Mouse (Mus musculus): ENCODE data around the gene Mob1a. TPM values are rescaled to one million over a fixed set of nuclear protein-coding genes. Genes with fewer than 3 reads are reported as not detected.

Mob1a gene
- polyA plus RNA-seq, 1 experiment = 23.5 TPM

GRCm38 (mm10) chr6:83361523-83362248 is 35.9 kb downstream of the Mob1a start:
- H3K4me3 ChIP-seq (ENCODE audit: insufficient read depth, low read depth, low read length) = no peak overlapping the region
- TF ChIP-seq CTCF (conservative IDR thresholded peaks at IDR 0.05; ENCODE audit: insufficient read depth, insufficient read length, low read depth, low read length) (no peak), POLR2A (IDR thresholded peaks at IDR 0.05; ENCODE audit: low read depth, low read length) (no peak)
- no peaks in the 10 kb centered on the region for H3K4me1 ChIP-seq (ENCODE audit: control insufficient read depth, insufficient read depth, low read length)
- no peaks in the 10 kb centered on the region for H3K27me3 ChIP-seq (replicated peaks; ENCODE audit: control insufficient read depth, insufficient read depth, low read length)
- no peak for DNase-seq
- no peaks in the 10 kb centered on the region for H3K36me3 ChIP-seq (ENCODE audit: control insufficient read depth, insufficient read depth, low read length)
- 80% methylated on average over 11 of the region's 11 CpGs for WGBS
- no peak overlapping the region for H3K27ac ChIP-seq (ENCODE audit: insufficient read depth, low read depth, low read length)

GRCm38 (mm10) chr6:83363075-83363474 is 37.3 kb downstream of the Mob1a start:
- Histone ChIP-seq H3K27me3 (replicated peaks; ENCODE audit: control insufficient read depth, insufficient read depth, low read length) (no peaks in the 10 kb centered on the region), H3K27ac (ENCODE audit: insufficient read depth, low read depth, low read length) (no peak overlapping the region), H3K4me1 (ENCODE audit: control insufficient read depth, insufficient read depth, low read length) (no peaks in the 10 kb centered on the region), H3K4me3 (ENCODE audit: insufficient read depth, low read depth, low read length) (no peak overlapping the region), H3K36me3 (ENCODE audit: control insufficient read depth, insufficient read depth, low read length) (no peaks in the 10 kb centered on the region; the same call in 1 of the 2 replicates)
- TF ChIP-seq CTCF (conservative IDR thresholded peaks at IDR 0.05; ENCODE audit: insufficient read depth, insufficient read length, low read depth, low read length) (no peak), POLR2A (IDR thresholded peaks at IDR 0.05; ENCODE audit: low read depth, low read length) (no peak)
- DNase-seq = no peak
- 88% methylated on average over 12 of the region's 12 CpGs for WGBS

GRCm38 (mm10) chr6:83370316-83370965 is 44.6 kb downstream of the Mob1a start:
- Histone ChIP-seq H3K4me3 (ENCODE audit: insufficient read depth, low read depth, low read length) (no peak overlapping the region), H3K27ac (ENCODE audit: insufficient read depth, low read depth, low read length) (no peak overlapping the region), H3K36me3 (ENCODE audit: control insufficient read depth, insufficient read depth, low read length) (peaks cover 5% of the 10 kb centered on the region), H3K27me3 (replicated peaks; ENCODE audit: control insufficient read depth, insufficient read depth, low read length) (no peaks in the 10 kb centered on the region), H3K4me1 (ENCODE audit: control insufficient read depth, insufficient read depth, low read length) (no peaks in the 10 kb centered on the region)
- 82% methylated on average over 21 of the region's 21 CpGs for WGBS
- DNase-seq = no peak
- no peak for TF ChIP-seq CTCF (conservative IDR thresholded peaks at IDR 0.05; ENCODE audit: insufficient read depth, insufficient read length, low read depth, low read length)
- TF ChIP-seq POLR2A (IDR thresholded peaks at IDR 0.05; ENCODE audit: low read depth, low read length) = no peak

GRCm38 (mm10) chr6:83371350-83371749 is 45.5 kb downstream of the Mob1a start:
- H3K36me3 ChIP-seq (ENCODE audit: control insufficient read depth, insufficient read depth, low read length) = peaks cover 5% of the 10 kb centered on the region
- 93% methylated on average over 3 of the region's 3 CpGs for WGBS
- DNase-seq = no peak
- TF ChIP-seq POLR2A (IDR thresholded peaks at IDR 0.05; ENCODE audit: low read depth, low read length) (no peak), CTCF (conservative IDR thresholded peaks at IDR 0.05; ENCODE audit: insufficient read depth, insufficient read length, low read depth, low read length) (no peak)
- no peaks in the 10 kb centered on the region for H3K4me1 ChIP-seq (ENCODE audit: control insufficient read depth, insufficient read depth, low read length)
- H3K27me3 ChIP-seq (replicated peaks; ENCODE audit: control insufficient read depth, insufficient read depth, low read length) = no peaks in the 10 kb centered on the region
- H3K4me3 ChIP-seq (ENCODE audit: insufficient read depth, low read depth, low read length) = no peak overlapping the region
- no peak overlapping the region for H3K27ac ChIP-seq (ENCODE audit: insufficient read depth, low read depth, low read length)

- Histone ChIP-seq H3K36me3 (ENCODE audit: control insufficient read depth, insufficient read depth, low read length) (peaks cover 3% of the 10 kb centered on the region; the same call in 1 of the 2 replicates), H3K4me3 (ENCODE audit: insufficient read depth, low read depth, low read length) (no peak overlapping the region), H3K4me1 (ENCODE audit: control insufficient read depth, insufficient read depth, low read length) (no peaks in the 10 kb centered on the region), H3K27ac (ENCODE audit: insufficient read depth, low read depth, low read length) (no peak overlapping the region), H3K27me3 (replicated peaks; ENCODE audit: control insufficient read depth, insufficient read depth, low read length) (no peaks in the 10 kb centered on the region)
- no peak for DNase-seq
- no peak for TF ChIP-seq POLR2A (IDR thresholded peaks at IDR 0.05; ENCODE audit: low read depth, low read length)
- no peak for TF ChIP-seq CTCF (conservative IDR thresholded peaks at IDR 0.05; ENCODE audit: insufficient read depth, insufficient read length, low read depth, low read length)
- WGBS = 82% methylated on average over 9 of the region's 9 CpGs
These were observed 48.0 kb downstream of the Mob1a start for GRCm38 (mm10) chr6:83373704-83374300.

- no peaks in the 10 kb centered on the region for H3K27me3 ChIP-seq (replicated peaks; ENCODE audit: control insufficient read depth, insufficient read depth, low read length)
- peaks cover 6% of the 10 kb centered on the region; the same call in 1 of the 2 replicates for H3K36me3 ChIP-seq (ENCODE audit: control insufficient read depth, insufficient read depth, low read length)
- TF ChIP-seq CTCF (conservative IDR thresholded peaks at IDR 0.05; ENCODE audit: insufficient read depth, insufficient read length, low read depth, low read length) = no peak
- TF ChIP-seq POLR2A (IDR thresholded peaks at IDR 0.05; ENCODE audit: low read depth, low read length) = no peak
- no peak for DNase-seq
- H3K4me1 ChIP-seq (ENCODE audit: control insufficient read depth, insufficient read depth, low read length) = no peaks in the 10 kb centered on the region
- WGBS = 73% methylated on average over 10 of the region's 10 CpGs
- H3K27ac ChIP-seq (ENCODE audit: insufficient read depth, low read depth, low read length) = no peak overlapping the region
- H3K4me3 ChIP-seq (ENCODE audit: insufficient read depth, low read depth, low read length) = no peak overlapping the region
These were observed 56.0 kb downstream of the Mob1a start for GRCm38 (mm10) chr6:83381510-83382491.
